Mouse (Mus musculus): Measurements from ENCODE around the gene Retreg3. TPM values are rescaled to one million over a fixed set of nuclear protein-coding genes. Genes with fewer than 3 reads are reported as not detected.
A peak's percentile ranks its signal among the peaks of the same experiment; 100 is the strongest.

The Retreg3 gene
- polyA plus RNA-seq, 1 experiment from 2014 or later = 13.1 TPM

DNA sequence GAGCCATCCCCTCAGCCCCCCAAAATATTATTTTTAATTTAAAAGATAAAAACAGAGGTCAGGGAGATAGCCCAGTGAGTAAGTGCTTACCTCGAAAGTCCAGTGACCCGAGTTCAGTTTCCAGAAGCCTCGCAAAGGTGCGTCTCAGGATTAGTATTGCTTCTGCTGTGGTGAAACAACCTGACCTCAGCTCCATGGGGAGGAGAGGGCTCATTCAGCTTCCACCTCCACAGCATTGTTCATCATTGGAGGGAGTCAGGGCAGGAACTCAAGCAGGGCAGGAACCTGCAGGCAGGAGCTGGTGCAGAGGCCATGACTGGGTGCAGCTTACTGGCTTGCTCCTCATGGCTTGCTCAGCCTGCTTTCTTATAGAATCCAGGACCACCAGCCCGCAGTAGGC is 58.6 kb downstream of the Retreg3 start:
- Histone ChIP-seq H3K4me1 (ENCODE audit: control insufficient read depth, insufficient read depth, low read length) (no peaks in the 10 kb centered on the region), H3K27me3 (ENCODE audit: control insufficient read depth, insufficient read depth, low read length) (no peaks in the 10 kb centered on the region), H3K27ac (replicated peaks; ENCODE audit: low read depth, low read length) (no peak overlapping the region), H3K36me3 (ENCODE audit: control insufficient read depth, insufficient read depth, low read length) (peaks cover 70% of the 10 kb centered on the region), H3K4me2 (ENCODE audit: low read length) (no peak overlapping the region), H3K4me3 (replicated peaks; ENCODE audit: low read depth, low read length) (no peak overlapping the region), H3K9me3 (ENCODE audit: control insufficient read depth, low read length) (no peaks in the 10 kb centered on the region), H3K9ac (replicated peaks; ENCODE audit: low read length) (no peak overlapping the region)
- 92% methylated on average over 5 of the region's 5 CpGs for WGBS
- ATAC-seq (ENCODE audit: low FRiP score, low TSS enrichment) (no peak), DNase-seq (no peak)

DNA sequence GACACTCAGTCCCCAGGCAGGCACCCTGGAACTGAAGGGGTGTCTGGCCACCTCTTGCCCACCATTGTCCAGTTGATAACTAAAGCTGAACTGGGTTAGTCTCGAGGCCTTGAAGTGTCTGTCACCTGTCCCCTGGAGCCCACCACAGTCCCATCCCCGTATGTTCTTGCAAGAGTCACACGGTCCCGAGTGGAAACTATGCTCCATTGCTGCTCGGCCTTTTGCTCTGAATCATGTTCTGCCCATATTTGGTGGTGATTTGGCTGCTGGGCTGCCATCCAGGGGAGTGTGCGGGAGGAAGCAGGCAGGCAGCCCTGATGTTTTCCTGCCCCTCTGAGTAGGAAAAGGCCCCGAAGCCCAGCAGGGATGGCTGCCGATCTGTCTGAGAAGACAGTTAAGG is 59.6 kb downstream of the Retreg3 start:
- H3K36me3 ChIP-seq (ENCODE audit: control insufficient read depth, insufficient read depth, low read length) = peaks cover 79% of the 10 kb centered on the region
- ATAC-seq (ENCODE audit: low FRiP score, low TSS enrichment) = no peak
- no peak overlapping the region for H3K4me2 ChIP-seq (ENCODE audit: low read length)
- 88% methylated on average over 8 of the region's 8 CpGs for WGBS
- H3K27ac ChIP-seq (replicated peaks; ENCODE audit: low read depth, low read length) = 0 out of 2 replicates have a peak overlapping the region, but pooled peaks have one; percentile 13
- H3K9ac ChIP-seq (replicated peaks; ENCODE audit: low read length) = no peak overlapping the region
- H3K27me3 ChIP-seq (ENCODE audit: control insufficient read depth, insufficient read depth, low read length) = no peaks in the 10 kb centered on the region
- no peaks in the 10 kb centered on the region for H3K4me1 ChIP-seq (ENCODE audit: control insufficient read depth, insufficient read depth, low read length)
- no peaks in the 10 kb centered on the region for H3K9me3 ChIP-seq (ENCODE audit: control insufficient read depth, low read length)
- H3K4me3 ChIP-seq (replicated peaks; ENCODE audit: low read depth, low read length) = no peak overlapping the region
- DNase-seq = no peak

DNA sequence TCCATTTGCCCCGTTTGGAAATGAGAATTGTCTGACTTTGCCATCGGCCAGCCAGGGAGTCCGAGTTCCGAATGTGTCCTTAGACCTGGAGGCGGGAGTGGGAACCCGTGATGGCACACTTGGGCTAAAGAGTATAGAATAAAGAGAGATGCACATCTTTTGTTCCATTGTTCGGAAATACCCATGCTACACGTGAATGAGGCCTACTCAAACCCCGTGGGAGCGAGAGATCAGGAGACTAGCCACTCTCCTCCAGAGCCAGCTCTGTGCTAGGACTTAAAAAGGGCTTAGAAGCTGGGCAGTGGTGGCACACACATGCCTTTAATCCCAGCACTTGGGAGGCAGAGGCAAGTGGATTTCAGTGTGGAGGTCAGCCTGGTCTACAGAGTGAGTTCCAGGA is 60.2 kb downstream of the Retreg3 start:
- H3K9me3 ChIP-seq (ENCODE audit: control insufficient read depth, low read length) = no peaks in the 10 kb centered on the region
- 69% methylated on average over 10 of the region's 10 CpGs for WGBS
- peaks cover 85% of the 10 kb centered on the region for H3K36me3 ChIP-seq (ENCODE audit: control insufficient read depth, insufficient read depth, low read length)
- ATAC-seq (ENCODE audit: low FRiP score, low TSS enrichment) = no peak
- no peaks in the 10 kb centered on the region for H3K4me1 ChIP-seq (ENCODE audit: control insufficient read depth, insufficient read depth, low read length)
- DNase-seq = no peak
- H3K27ac ChIP-seq (replicated peaks; ENCODE audit: low read depth, low read length) = 0 out of 2 replicates have a peak overlapping the region, but pooled peaks have one; percentile 13
- H3K4me3 ChIP-seq (replicated peaks; ENCODE audit: low read depth, low read length) = no peak overlapping the region
- H3K27me3 ChIP-seq (ENCODE audit: control insufficient read depth, insufficient read depth, low read length) = no peaks in the 10 kb centered on the region
- no peak overlapping the region for H3K9ac ChIP-seq (replicated peaks; ENCODE audit: low read length)
- H3K4me2 ChIP-seq (ENCODE audit: low read length) = no peak overlapping the region

DNA sequence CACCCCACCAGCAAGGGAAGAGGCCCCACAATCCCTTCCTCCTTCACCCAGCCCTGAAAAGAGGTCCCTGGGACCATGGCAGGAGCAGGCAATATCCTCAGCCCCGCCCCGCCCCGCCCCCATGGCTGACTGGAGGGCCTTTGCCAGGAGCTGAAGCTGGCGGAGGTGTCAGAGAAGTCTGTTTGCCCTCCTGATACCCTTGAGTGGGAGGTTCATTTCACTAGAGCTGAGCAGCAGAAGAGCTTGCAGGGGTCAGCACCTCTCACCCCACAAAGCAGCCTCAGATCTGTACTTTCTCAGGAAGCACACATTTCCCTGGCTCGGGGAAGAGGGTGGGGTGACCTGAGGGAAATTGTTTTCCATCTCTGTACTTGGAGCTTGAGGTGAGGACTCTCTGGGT is 61.0 kb downstream of the Retreg3 start:
- ATAC-seq (ENCODE audit: low FRiP score, low TSS enrichment) (no peak), DNase-seq (no peak)
- Histone ChIP-seq H3K9me3 (ENCODE audit: control insufficient read depth, low read length) (no peaks in the 10 kb centered on the region), H3K36me3 (ENCODE audit: control insufficient read depth, insufficient read depth, low read length) (peaks cover 86% of the 10 kb centered on the region), H3K4me3 (replicated peaks; ENCODE audit: low read depth, low read length) (no peak overlapping the region), H3K27ac (replicated peaks; ENCODE audit: low read depth, low read length) (0 out of 2 replicates have a peak overlapping the region, but pooled peaks have one; percentile 8), H3K9ac (replicated peaks; ENCODE audit: low read length) (no peak overlapping the region), H3K4me1 (ENCODE audit: control insufficient read depth, insufficient read depth, low read length) (no peaks in the 10 kb centered on the region), H3K4me2 (ENCODE audit: low read length) (no peak overlapping the region), H3K27me3 (ENCODE audit: control insufficient read depth, insufficient read depth, low read length) (no peaks in the 10 kb centered on the region)
- 78% methylated on average over 5 of the region's 5 CpGs for WGBS

DNA sequence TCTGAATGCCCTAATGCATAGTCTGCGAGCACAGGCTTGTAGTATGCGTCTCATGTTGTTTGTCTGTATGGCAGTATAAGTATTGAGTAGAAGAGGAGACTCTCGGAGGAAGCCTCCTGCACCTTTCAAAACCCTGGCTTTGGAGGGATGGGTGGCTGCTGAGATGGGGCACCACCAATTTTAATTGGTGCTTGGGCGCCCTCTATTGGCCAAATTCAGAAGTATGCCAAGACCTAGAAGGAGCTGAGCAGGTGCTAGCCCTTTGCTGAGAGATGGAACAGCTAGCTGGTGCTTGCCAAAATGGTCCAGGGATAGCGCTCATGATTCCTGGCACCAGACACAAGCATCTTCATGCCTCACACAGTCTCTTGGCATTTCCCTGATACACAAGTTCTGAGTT is 61.8 kb downstream of the Retreg3 start:
- ATAC-seq (ENCODE audit: low FRiP score, low TSS enrichment) = no peak
- Histone ChIP-seq H3K27ac (replicated peaks; ENCODE audit: low read depth, low read length) (no peak overlapping the region), H3K27me3 (ENCODE audit: control insufficient read depth, insufficient read depth, low read length) (no peaks in the 10 kb centered on the region), H3K4me2 (ENCODE audit: low read length) (no peak overlapping the region), H3K4me1 (ENCODE audit: control insufficient read depth, insufficient read depth, low read length) (no peaks in the 10 kb centered on the region), H3K36me3 (ENCODE audit: control insufficient read depth, insufficient read depth, low read length) (peaks cover 85% of the 10 kb centered on the region), H3K9ac (replicated peaks; ENCODE audit: low read length) (no peak overlapping the region), H3K4me3 (replicated peaks; ENCODE audit: low read depth, low read length) (no peak overlapping the region), H3K9me3 (ENCODE audit: control insufficient read depth, low read length) (no peaks in the 10 kb centered on the region)
- peak; percentile 89 for DNase-seq
- 31% methylated on average over 5 of the region's 5 CpGs for WGBS

DNA sequence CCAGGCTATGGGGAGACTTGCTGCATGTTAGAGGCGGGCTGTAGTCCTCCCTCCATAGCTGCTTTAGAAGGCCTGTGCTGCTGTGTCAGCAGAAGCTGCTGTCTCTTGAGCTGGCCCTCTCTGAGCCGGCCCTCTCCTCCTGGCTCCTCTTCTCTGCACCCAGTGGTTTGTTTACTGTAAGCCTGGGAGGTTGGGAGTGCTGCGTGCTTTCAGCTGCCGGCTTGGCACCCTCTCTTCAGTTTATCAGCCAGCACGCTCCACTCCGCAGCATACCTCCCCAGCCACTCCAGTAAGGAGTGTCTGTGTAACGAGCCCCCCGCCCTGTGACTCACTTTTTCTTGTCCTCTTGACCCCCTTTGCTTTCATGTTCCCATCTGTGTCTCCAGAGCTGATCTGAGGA is 62.8 kb downstream of the Retreg3 start:
- 61% methylated on average over 8 of the region's 8 CpGs for WGBS
- no peaks in the 10 kb centered on the region for H3K9me3 ChIP-seq (ENCODE audit: control insufficient read depth, low read length)
- no peak overlapping the region for H3K9ac ChIP-seq (replicated peaks; ENCODE audit: low read length)
- DNase-seq (no peak), ATAC-seq (ENCODE audit: low FRiP score, low TSS enrichment) (no peak)
- H3K27me3 ChIP-seq (ENCODE audit: control insufficient read depth, insufficient read depth, low read length) = no peaks in the 10 kb centered on the region
- H3K4me3 ChIP-seq (replicated peaks; ENCODE audit: low read depth, low read length) = no peak overlapping the region
- H3K4me1 ChIP-seq (ENCODE audit: control insufficient read depth, insufficient read depth, low read length) = no peaks in the 10 kb centered on the region
- H3K36me3 ChIP-seq (ENCODE audit: control insufficient read depth, insufficient read depth, low read length) = peaks cover 85% of the 10 kb centered on the region
- no peak overlapping the region for H3K4me2 ChIP-seq (ENCODE audit: low read length)
- H3K27ac ChIP-seq (replicated peaks; ENCODE audit: low read depth, low read length) = no peak overlapping the region

DNA sequence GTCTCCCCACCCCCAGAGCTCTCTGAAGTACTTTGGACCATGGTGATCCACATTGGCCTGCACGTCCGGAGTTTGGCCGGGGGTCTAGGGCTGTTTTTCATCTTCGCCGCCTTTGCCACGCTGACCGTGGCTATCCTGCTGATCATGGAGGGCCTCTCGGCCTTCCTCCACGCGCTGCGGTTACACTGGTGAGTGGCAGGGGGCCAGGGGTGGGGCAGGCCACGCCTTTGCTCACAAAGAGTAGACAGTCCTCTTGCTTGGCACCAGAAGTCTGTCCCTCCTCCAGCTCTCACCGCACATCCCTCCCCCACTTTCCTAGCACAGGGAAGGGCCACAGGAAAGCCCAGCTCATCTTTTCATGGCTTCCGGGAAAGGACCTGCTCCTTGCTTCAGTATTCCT is 64.3 kb downstream of the Retreg3 start:
- no peak for ATAC-seq (ENCODE audit: low FRiP score, low TSS enrichment)

DNA sequence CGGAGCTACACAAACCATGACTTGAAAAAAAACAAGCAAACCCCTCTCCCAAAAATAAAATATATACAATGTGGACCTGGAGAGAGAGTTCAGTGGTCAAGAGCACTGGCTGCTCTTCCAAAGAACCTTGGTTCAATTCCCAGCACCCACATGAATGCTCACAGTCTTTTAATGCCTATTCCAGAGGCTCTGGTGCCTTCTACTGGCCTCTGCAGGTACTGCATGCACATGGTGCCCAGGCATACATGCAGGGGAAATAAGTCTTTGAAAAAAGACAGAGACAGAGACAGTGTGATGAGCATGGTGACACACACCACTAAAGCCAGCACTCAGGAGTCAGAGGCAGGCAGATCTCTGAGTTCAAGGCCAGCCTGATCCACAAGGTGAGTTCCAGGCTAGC is 65.7 kb downstream of the Retreg3 start:
- peak; percentile 16 for DNase-seq
- Histone ChIP-seq H3K9me3 (ENCODE audit: control insufficient read depth, low read length) (no peaks in the 10 kb centered on the region), H3K4me3 (replicated peaks; ENCODE audit: low read depth, low read length) (no peak overlapping the region), H3K4me1 (ENCODE audit: control insufficient read depth, insufficient read depth, low read length) (no peaks in the 10 kb centered on the region), H3K4me2 (ENCODE audit: low read length) (no peak overlapping the region), H3K27ac (replicated peaks; ENCODE audit: low read depth, low read length) (no peak overlapping the region), H3K9ac (replicated peaks; ENCODE audit: low read length) (no peak overlapping the region), H3K27me3 (ENCODE audit: control insufficient read depth, insufficient read depth, low read length) (no peaks in the 10 kb centered on the region), H3K36me3 (ENCODE audit: control insufficient read depth, insufficient read depth, low read length) (peaks cover 93% of the 10 kb centered on the region)
- no peak for ATAC-seq (ENCODE audit: low FRiP score, low TSS enrichment)
- 100% methylated on average over 1 of the region's 1 CpGs for WGBS

More for the DNA sequence above, 64.3 kb downstream of the Retreg3 start:
- Histone ChIP-seq H3K27me3 (ENCODE audit: control insufficient read depth, insufficient read depth, low read length) (no peaks in the 10 kb centered on the region), H3K4me2 (ENCODE audit: low read length) (no peak overlapping the region), H3K27ac (replicated peaks; ENCODE audit: low read depth, low read length) (no peak overlapping the region), H3K9me3 (ENCODE audit: control insufficient read depth, low read length) (no peaks in the 10 kb centered on the region), H3K4me1 (ENCODE audit: control insufficient read depth, insufficient read depth, low read length) (no peaks in the 10 kb centered on the region), H3K4me3 (replicated peaks; ENCODE audit: low read depth, low read length) (no peak overlapping the region), H3K36me3 (ENCODE audit: control insufficient read depth, insufficient read depth, low read length) (peaks cover 92% of the 10 kb centered on the region), H3K9ac (replicated peaks; ENCODE audit: low read length) (no peak overlapping the region)
- DNase-seq = no peak
- 86% methylated on average over 14 of the region's 14 CpGs for WGBS

DNA sequence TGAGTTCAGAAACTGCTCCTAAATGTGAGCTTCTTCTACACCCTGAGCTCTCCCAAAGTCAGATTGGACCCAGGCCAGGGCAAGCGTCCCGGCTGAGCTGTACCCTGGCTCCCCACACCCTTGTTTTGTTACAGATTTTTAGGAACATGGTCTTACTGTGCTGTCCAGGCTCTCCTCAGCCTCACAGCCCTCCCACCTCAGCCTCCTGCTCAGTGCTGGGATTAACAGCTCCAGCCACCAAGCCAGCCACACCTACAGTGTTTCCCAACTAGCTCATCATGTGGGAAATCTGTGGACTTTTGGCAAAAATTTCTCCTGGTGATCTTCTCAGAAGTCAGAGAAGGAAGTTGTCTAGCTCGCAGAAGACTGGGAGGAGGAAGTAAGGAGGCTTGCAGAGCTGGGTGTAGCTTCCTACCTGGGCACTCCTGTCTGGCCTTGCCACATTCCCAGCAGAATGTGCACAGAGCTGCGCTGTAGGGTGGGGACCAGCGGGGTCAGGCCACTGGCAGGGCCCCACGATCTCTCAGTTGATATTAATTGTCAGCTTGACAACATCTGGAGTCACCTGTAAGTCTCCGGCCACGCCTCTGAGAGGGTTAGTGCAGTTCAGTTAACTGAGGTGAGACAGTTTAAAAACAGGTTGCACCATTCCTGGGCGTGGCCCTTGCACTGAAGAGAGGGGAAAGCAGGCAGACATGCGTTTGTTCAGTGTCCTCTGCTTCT is 66.8 kb downstream of the Retreg3 start:
- no peak overlapping the region for H3K4me2 ChIP-seq (ENCODE audit: low read length)
- 95% methylated on average over 10 of the region's 10 CpGs for WGBS
- no peak overlapping the region for H3K4me3 ChIP-seq (replicated peaks; ENCODE audit: low read depth, low read length)
- DNase-seq = no peak
- no peak overlapping the region for H3K9ac ChIP-seq (replicated peaks; ENCODE audit: low read length)
- H3K9me3 ChIP-seq (ENCODE audit: control insufficient read depth, low read length) = no peaks in the 10 kb centered on the region
- no peak overlapping the region for H3K27ac ChIP-seq (replicated peaks; ENCODE audit: low read depth, low read length)
- ATAC-seq (ENCODE audit: low FRiP score, low TSS enrichment) = no peak
- no peaks in the 10 kb centered on the region for H3K4me1 ChIP-seq (ENCODE audit: control insufficient read depth, insufficient read depth, low read length)
- peaks cover 96% of the 10 kb centered on the region for H3K36me3 ChIP-seq (ENCODE audit: control insufficient read depth, insufficient read depth, low read length)
- no peaks in the 10 kb centered on the region for H3K27me3 ChIP-seq (ENCODE audit: control insufficient read depth, insufficient read depth, low read length)
